Mouse (Mus musculus) heart, adult 2 months (tissue): Measurements from ENCODE around the gene 4930519G04Rik.

Experiments used
- CTCF ChIP-seq: fragments of 200-600 bp; IDR thresholded peaks from 2 replicates; pipeline ENCODE4 v1.8.1; 2022; ENCODE audit warnings: antibody characterized with exemption, mild to moderate bottlenecking, moderate library complexity
- EP300 ChIP-seq: fragments of 200-500 bp; IDR thresholded peaks from 2 replicates; pipeline ENCODE4 v1.6.1; 2011; ENCODE audit warnings: low read depth, low read length, control low read depth; ENCODE audit not compliant: insufficient read depth
- POLR2A ChIP-seq: fragments of 200-500 bp; IDR thresholded peaks from 2 replicates; pipeline ENCODE4 v1.6.1; 2011; ENCODE audit warnings: mild to moderate bottlenecking, low read depth, low read length, control low read depth; ENCODE audit not compliant: insufficient read depth

DNA sequence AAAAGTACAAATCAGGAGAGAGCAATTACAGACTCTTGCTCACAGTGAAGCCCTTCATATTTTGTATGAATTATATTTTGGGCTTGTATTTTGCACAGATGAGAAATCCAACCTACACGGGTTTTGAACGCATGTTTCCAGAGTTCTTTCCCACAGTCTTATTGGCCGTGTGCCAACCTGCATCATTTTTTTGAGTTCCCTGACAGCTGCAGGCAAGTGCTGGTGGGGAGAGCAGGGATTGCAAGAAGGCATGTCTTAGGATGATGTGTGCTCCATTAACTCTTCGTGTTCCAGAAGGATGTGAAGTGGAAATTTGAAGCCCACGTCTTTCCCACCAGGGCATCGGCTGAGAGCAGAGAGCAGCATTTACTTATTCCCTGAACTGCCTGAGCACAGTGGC, 36.9 kb upstream of the 4930519G04Rik start:
- TF ChIP-seq CTCF (no peak), POLR2A (no peak), EP300 (no peak)
